Mouse (Mus musculus) frontal cortex, postnatal 36 days (tissue): ENCODE results near the gene Vamp4.

Experiments used
- DNase-seq, 2 experiments: peaks; one replicate each; pipeline ENCODE4 v3.0.0; 2022; ENCODE audit warnings: low spot score in 2 of 2

Vamp4 gene

DNA sequence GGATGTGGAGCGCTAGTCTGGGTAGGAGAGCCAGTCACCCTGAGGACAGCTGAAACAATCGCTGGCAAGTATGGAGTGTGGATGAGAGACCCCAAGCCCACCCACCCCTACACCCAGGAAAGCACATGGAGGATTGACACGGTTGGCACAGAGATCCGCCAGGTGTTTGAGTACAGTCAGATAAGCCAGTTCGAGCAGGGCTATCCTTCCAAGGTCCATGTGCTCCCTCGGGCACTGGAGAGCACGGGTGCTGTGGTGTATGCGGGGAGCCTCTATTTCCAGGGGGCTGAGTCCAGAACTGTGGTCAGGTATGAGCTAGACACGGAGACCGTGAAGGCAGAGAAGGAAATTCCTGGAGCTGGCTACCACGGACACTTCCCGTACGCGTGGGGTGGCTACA lies 78.1 kb downstream of the Vamp4 start:
- no peak for DNase-seq
